In genomic region chr6:31038445-31038844, GRCm38 (mm10) we compare ENCODE assay signal across 8 mouse cellular contexts.
DNase-seq lines count a peak whose midpoint lies in the region; ATAC-seq and TF ChIP-seq lines count a peak whose summit lies in the region.
"Not testable (repeated sequence)": the region's sequence is repeated elsewhere in the genome, so short reads cannot be mapped to it uniquely, and the experiment has no call there.

No protein-coding gene starts in this region.

- TF ChIP-seq RAD21 in CH12.LX (IDR thresholded peaks at IDR 0.05; ENCODE audit: low read depth, low read length) = peak; percentile 63

- not testable (repeated sequence) for H3K27ac ChIP-seq in CH12.LX (ENCODE audit: insufficient read depth, low read depth); gastrocnemius, adult 2 months; hindbrain, postnatal 0 days; limb, embryonic 11.5 days (replicated peaks; ENCODE audit: low read depth, low read length); macrophage

- WGBS in hindbrain, postnatal 0 days = 1% methylated on average over 2 of the region's 2 CpGs
- WGBS in limb, embryonic 11.5 days = 3% methylated on average over 2 of the region's 2 CpGs
- WGBS in macrophage (ENCODE audit: missing documents) = 0% methylated on average over 2 of the region's 2 CpGs

- in situ Hi-C loops in CH12.LX (cut with MboI; ENCODE audit: low pct_ligation_motif_present, low pct_unique_long_range_greater_than_20kb, low sequenced_read_pairs) = not testable (repeated sequence)

- TF ChIP-seq CTCF in CH12.LX (conservative IDR thresholded peaks at IDR 0.05 in 1 of 2, IDR thresholded peaks at IDR 0.05 in 1 of 2; ENCODE audit: low read depth in 2 of 2, low read length in 2 of 2) = peak; percentile 22 to 70; a peak in 2 of 4 replicates
- TF ChIP-seq CTCF in gastrocnemius, adult 2 months (IDR thresholded peaks at IDR 0.05) = peak; percentile 75
- TF ChIP-seq CTCF in hindbrain, postnatal 0 days (IDR thresholded peaks at IDR 0.05; ENCODE audit: low read depth) = peak; percentile 73

- dilution Hi-C loops in CH12.LX (cut with MboI; ENCODE audit: extremely low pct_ligation_motif_present, extremely low pct_unique_long_range_greater_than_20kb, low sequenced_read_pairs) = not testable (repeated sequence)

- TF ChIP-seq EP300 in CH12.LX (IDR thresholded peaks at IDR 0.05; ENCODE audit: low read length) = not testable (repeated sequence)

- not testable (repeated sequence) for TF ChIP-seq POLR2A in CH12.LX (IDR thresholded peaks at IDR 0.05; ENCODE audit: low read depth, low read length)

- intact Hi-C loops in gastrocnemius, adult 2 months (cut with DNase I) = loop anchor here (10.0 kb wide), 2 partner anchors 504 to 634 kb away; partner anchors contain the start of gene Klhdc10

- peak overlapping the region; percentile 44; the same call in 1 of the 2 replicates for H3K9ac ChIP-seq in CH12.LX (ENCODE audit: insufficient read depth, low read depth)
- not testable (repeated sequence) for H3K9ac ChIP-seq in hindbrain, postnatal 0 days (replicated peaks; ENCODE audit: low read length); limb, embryonic 11.5 days (ENCODE audit: low read length)

- H3K79me2 ChIP-seq in CH12.LX (replicated peaks; ENCODE audit: control insufficient read depth, extremely low read depth, insufficient read depth, poor library complexity, severe bottlenecking); macrophage (ENCODE audit: inconsistent target): not testable (repeated sequence)

- not testable (repeated sequence) for H3K9me3 ChIP-seq in CH12.LX (replicated peaks; ENCODE audit: low read length); hindbrain, postnatal 0 days (ENCODE audit: low read length); limb, embryonic 11.5 days (ENCODE audit: control insufficient read depth, low read length)

- not testable (repeated sequence) for H3K27me3 ChIP-seq in CH12.LX (replicated peaks); hindbrain, postnatal 0 days (ENCODE audit: insufficient read depth, low read length); limb, embryonic 11.5 days (ENCODE audit: control insufficient read depth, insufficient read depth, low read length); splenic B cell, adult 2 months (ENCODE audit: control insufficient read depth, insufficient read depth, low read length, poor library complexity, severe bottlenecking)

- H3K36me3 ChIP-seq in CH12.LX (replicated peaks in 1 of 2; ENCODE audit: control insufficient read depth in 1 of 2, insufficient read depth in 1 of 2, low read length in 1 of 2); hindbrain, postnatal 0 days (ENCODE audit: insufficient read depth, low read length); limb, embryonic 11.5 days (ENCODE audit: control insufficient read depth, insufficient read depth, low read length); macrophage (ENCODE audit: inconsistent target); splenic B cell, adult 2 months (ENCODE audit: control insufficient read depth, insufficient read depth, low read length, poor library complexity, severe bottlenecking): not testable (repeated sequence)

- H3K4me2 ChIP-seq in CH12.LX (ENCODE audit: insufficient read depth, low read depth, poor library complexity, severe bottlenecking) = 0 out of 2 replicates have a peak overlapping the region, but pooled peaks have one; percentile 15
- 0 out of 2 replicates have a peak overlapping the region, but pooled peaks have one; percentile 34 for H3K4me2 ChIP-seq in hindbrain, postnatal 0 days (ENCODE audit: low read depth, low read length)
- H3K4me2 ChIP-seq in limb, embryonic 11.5 days (ENCODE audit: low read depth, severe bottlenecking) = not testable (repeated sequence)

- not testable (repeated sequence) for ATAC-seq in hindbrain, postnatal 0 days; limb, embryonic 11.5 days (ENCODE audit: insufficient number of reproducible peaks, low FRiP score, low TSS enrichment, low read depth)

- peak overlapping the region in 2 of 3 experiments; percentile 13 to 21 for H3K4me3 ChIP-seq in CH12.LX (replicated peaks in 1 of 3; ENCODE audit: low read depth in 2 of 3, low read length in 2 of 3, poor library complexity in 1 of 3)
- H3K4me3 ChIP-seq in gastrocnemius, adult 2 months = peak overlapping the region; percentile 58
- H3K4me3 ChIP-seq in hindbrain, postnatal 0 days (ENCODE audit: low read length); limb, embryonic 11.5 days (ENCODE audit: low read depth, low read length): not testable (repeated sequence)
- H3K4me3 ChIP-seq in macrophage (ENCODE audit: inconsistent target) = 0 out of 2 replicates have a peak overlapping the region, but pooled peaks have one; percentile 0

- not testable (repeated sequence) for H3K4me1 ChIP-seq in CH12.LX (ENCODE audit: control insufficient read depth in 1 of 2, insufficient read depth in 2 of 2); hindbrain, postnatal 0 days (ENCODE audit: insufficient read depth, low read length); limb, embryonic 11.5 days (ENCODE audit: control insufficient read depth, insufficient read depth, low read length)

- DNase-seq in CH12.LX (ENCODE audit: extremely low read depth) = peak; percentile 58
- peak; percentile 76 for DNase-seq in adipocyte (ENCODE audit: low spot score)
- peak; percentile 73 for DNase-seq in embryo, embryonic 10 days (ENCODE audit: low spot score)
- DNase-seq in gastrocnemius, adult 2 months = not testable (repeated sequence)
- peak; percentile 79 for DNase-seq in hindbrain, postnatal 0 days (ENCODE audit: low spot score)
- peak; percentile 46 for DNase-seq in limb, embryonic 11.5 days (ENCODE audit: low spot score)
- peak; percentile 49 for DNase-seq in splenic B cell, adult 2 months (ENCODE audit: low read depth, low spot score)

TF ChIP-seq in CH12.LX, 34 proteins besides CTCF, POLR2A, EP300 and RAD21:
- TF ChIP-seq SMC3 (IDR thresholded peaks at IDR 0.05; ENCODE audit: low read depth, low read length) = peak; percentile 24; the same call in 1 of the 2 replicates
